Mouse (Mus musculus): ENCODE measurements around the gene 1700102P08Rik. TPM values are rescaled to one million over a fixed set of nuclear protein-coding genes. Genes with fewer than 3 reads are reported as not detected.

The 1700102P08Rik gene
- total RNA-seq, 4 experiments from 2014 or later, result 0.73 to 1.5 (median 1.1) TPM

Other genes with a start within 250 kb of the 1700102P08Rik start
- gene Bsn, start 202.4 kb upstream of the 1700102P08Rik start, total RNA-seq (2022), result under 1 TPM; 0.05 to 0.06 (median 0.06) TPM
- 100 to 1,000 TPM; 291 to 330 (median 302) TPM for gene Dag1, start 128.8 kb upstream of the 1700102P08Rik start, total RNA-seq (2022)
- 10 to 100 TPM; 23.0 to 32.5 (median 28.5) TPM for gene Nicn1, start 102.4 kb upstream of the 1700102P08Rik start, total RNA-seq (2022)
- gene Amt, start 96.0 kb upstream of the 1700102P08Rik start, total RNA-seq (2022), result 1 to 10 TPM; 3.8 to 6.5 (median 4.9) TPM
- gene Rhoa, start 86.7 kb upstream of the 1700102P08Rik start, total RNA-seq (2022), result 100 to 1,000 TPM; 196 to 229 (median 224) TPM
- 10 to 100 TPM; 66.6 to 85.9 (median 81.5) TPM for gene Tcta, start 86.6 kb upstream of the 1700102P08Rik start, total RNA-seq (2022)
- gene Gpx1, start 53.9 kb upstream of the 1700102P08Rik start, total RNA-seq (2022), result 100 to 1,000 TPM in 1 of 4 experiments, 10 to 100 TPM in 3; 67.6 to 101 (median 81.7) TPM
- gene Usp4, start 45.0 kb upstream of the 1700102P08Rik start, total RNA-seq (2022), result 10 to 100 TPM; 77.0 to 83.3 (median 79.8) TPM
- gene Ccdc36, start 35.7 kb downstream of the 1700102P08Rik start, total RNA-seq (2022), result not detected
- not detected for gene BC048562, start 43.7 kb downstream of the 1700102P08Rik start, total RNA-seq (2022)
- 10 to 100 TPM; 21.3 to 28.3 (median 26.7) TPM for gene Ccdc71, start 67.7 kb downstream of the 1700102P08Rik start, total RNA-seq (2022)
- 1 to 10 TPM; 3.9 to 6.7 (median 5.8) TPM for gene Klhdc8b, start 68.8 kb downstream of the 1700102P08Rik start, total RNA-seq (2022)
- gene Lamb2, start 86.9 kb downstream of the 1700102P08Rik start, total RNA-seq (2022), result 100 to 1,000 TPM; 342 to 366 (median 351) TPM
- 100 to 1,000 TPM in 3 of 4 experiments, 10 to 100 TPM in 1; 92.9 to 109 (median 102) TPM for gene Usp19, start 97.8 kb downstream of the 1700102P08Rik start, total RNA-seq (2022)
- 10 to 100 TPM; 76.7 to 84.2 (median 80.1) TPM for gene Qars, start 114.9 kb downstream of the 1700102P08Rik start, total RNA-seq (2022)
- gene Qrich1, start 124.0 kb downstream of the 1700102P08Rik start, total RNA-seq (2022), result 10 to 100 TPM; 55.6 to 70.2 (median 61.7) TPM
- 10 to 100 TPM; 44.3 to 53.5 (median 47.9) TPM for gene Impdh2, start 167.5 kb downstream of the 1700102P08Rik start, total RNA-seq (2022)
- gene Ndufaf3, start 174.6 kb downstream of the 1700102P08Rik start, total RNA-seq (2022), result 10 to 100 TPM; 78.5 to 86.3 (median 81.1) TPM
- 10 to 100 TPM; 16.9 to 26.8 (median 24.1) TPM for gene Dalrd3, start 177.1 kb downstream of the 1700102P08Rik start, total RNA-seq (2022)
- gene Wdr6, start 185.9 kb downstream of the 1700102P08Rik start, total RNA-seq (2022), result 10 to 100 TPM; 12.9 to 18.1 (median 17.0) TPM
- gene P4htm, start 204.9 kb downstream of the 1700102P08Rik start, total RNA-seq (2022), result 10 to 100 TPM; 13.0 to 23.5 (median 14.6) TPM